7 mouse cellular contexts compared by ENCODE assay signal in the genomic region with DNA sequence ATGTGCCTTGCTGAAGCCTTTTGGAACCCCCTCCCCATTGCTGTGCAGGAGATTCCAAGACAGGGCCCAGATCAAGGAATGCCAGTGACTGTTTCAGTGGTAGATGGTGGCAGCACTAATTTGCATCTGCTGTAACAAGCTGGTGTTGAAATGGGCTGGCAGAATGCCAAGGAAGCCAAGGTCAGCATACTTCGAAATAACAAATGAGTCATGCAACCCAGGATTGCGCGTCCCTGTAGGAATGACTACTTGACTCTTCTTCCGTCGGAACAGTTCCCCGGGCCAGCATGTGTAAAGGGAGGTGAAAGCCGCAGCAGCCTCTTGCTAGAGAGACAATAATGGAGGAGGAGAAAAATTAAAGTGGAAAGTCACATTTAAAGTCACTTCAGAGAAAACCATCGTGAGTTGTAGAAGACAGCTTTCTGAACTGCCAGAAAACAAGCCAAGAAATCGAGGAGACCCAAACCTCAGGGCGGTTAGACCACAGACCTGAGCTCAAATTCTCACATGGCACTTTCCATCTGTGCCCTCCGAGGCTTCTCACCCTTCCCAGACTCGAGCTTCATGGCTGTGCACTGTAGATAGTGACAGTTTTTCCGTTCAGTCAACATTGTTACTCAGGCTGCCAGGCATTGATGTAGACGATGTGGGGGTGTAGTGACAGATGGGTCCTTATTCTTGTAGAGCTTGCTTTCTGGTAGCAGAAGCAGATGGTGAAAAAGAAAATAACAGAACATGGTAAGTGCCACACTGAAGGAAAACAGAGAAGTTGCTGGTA. TPM values are rescaled to one million over a fixed set of nuclear protein-coding genes. Genes with fewer than 3 reads are reported as not detected.
A peak's percentile ranks its signal among the peaks of the same experiment; 100 is the strongest.
DNase-seq lines count a peak whose midpoint lies in the region; TF ChIP-seq lines count a peak whose summit lies in the region.

No protein-coding gene starts in this region.

- H3K36me3 ChIP-seq in spleen, adult 2 months (ENCODE audit: control insufficient read depth, insufficient read depth, low read length) = peaks cover 5% of the 10 kb centered on the region; the same call in 1 of the 2 replicates

- H3K4me1 ChIP-seq in cerebellum, adult 2 months (ENCODE audit: control insufficient read depth, insufficient read depth, low read length) = peaks cover 34% of the 10 kb centered on the region
- peaks cover 20% of the 10 kb centered on the region for H3K4me1 ChIP-seq in spleen, adult 2 months (ENCODE audit: control insufficient read depth, insufficient read depth, insufficient read length)

- H3K4me3 ChIP-seq in cerebellum, adult 2 months (replicated peaks; ENCODE audit: insufficient read depth, low read depth, low read length) = peak overlapping the region; percentile 21
- no peak overlapping the region for H3K4me3 ChIP-seq in spleen, adult 2 months (ENCODE audit: extremely low read depth, insufficient read depth, insufficient read length)

- peak overlapping the region; percentile 85 for H3K27ac ChIP-seq in cerebellum, adult 2 months (ENCODE audit: insufficient read depth, low read length)
- H3K27ac ChIP-seq in spleen, adult 2 months (ENCODE audit: insufficient read depth, low read length) = peak overlapping the region; percentile 49

- WGBS in cerebellum, adult 2 months = 1% methylated on average over 14 of the region's 14 CpGs
- 5% methylated on average over 14 of the region's 14 CpGs for WGBS in spleen, adult 2 months

- DNase-seq in ZHBTc4 (ENCODE audit: low read depth, low spot score) = peak; percentile 76
- peak; percentile 78 to 91 for DNase-seq in cerebellum, adult 2 months
- DNase-seq in gastrocnemius, adult 8-10 months (ENCODE audit: low spot score in 2 of 2) = peak; percentile 84 to 86
- peak; percentile 82 for DNase-seq in induced T-regulatory cell, adult 2 months (ENCODE audit: low read depth)
- DNase-seq in left cerebral cortex, adult 9 months (ENCODE audit: low spot score in 2 of 2) = peak; percentile 68 to 87
- DNase-seq in mesoderm, embryonic 11.5 days (ENCODE audit: low read depth, low spot score) = peak; percentile 63
- DNase-seq in spleen, adult 2 months (ENCODE audit: low read depth in 1 of 2, low spot score in 2 of 2) = peak; percentile 42 to 46

- TF ChIP-seq POLR2A in cerebellum, adult 2 months (IDR thresholded peaks at IDR 0.05; ENCODE audit: borderline replicate concordance, insufficient read depth, low read length) = no peak
- TF ChIP-seq POLR2A in spleen, adult 2 months (IDR thresholded peaks at IDR 0.05; ENCODE audit: low read depth, low read length) = no peak

- H3K27me3 ChIP-seq in cerebellum, adult 2 months (ENCODE audit: control insufficient read depth, insufficient read depth, low read length) = no peaks in the 10 kb centered on the region
- no peaks in the 10 kb centered on the region for H3K27me3 ChIP-seq in spleen, adult 2 months (ENCODE audit: control insufficient read depth, insufficient read depth, low read length)

- no peak for TF ChIP-seq CTCF in cerebellum, adult 2 months (IDR thresholded peaks at IDR 0.05; ENCODE audit: borderline replicate concordance, insufficient read depth, low read depth, low read length)
- TF ChIP-seq CTCF in spleen, adult 2 months (IDR thresholded peaks at IDR 0.05; ENCODE audit: extremely low read depth, insufficient read depth, insufficient read length, insufficient replicate concordance) = no peak

RNA-seq across cellular contexts. Expression of a gene that starts 20.6 kb away (rescaled TPM):
- 40.5 and 43.4 TPM in 2 replicates for polyA plus RNA-seq in cerebellum, adult 2 months (2012; rRNA removed)
- total RNA-seq in gastrocnemius, adult 8-10 months (2022) = 10 to 100 TPM; 57.6 to 76.6 (median 67.2) TPM
- polyA plus RNA-seq in spleen, adult 2 months (2012; rRNA removed) = 5.0 and 5.2 TPM in 2 replicates

RNA-seq across cellular contexts. Expression of a gene that starts 48.0 kb away (rescaled TPM):
- not detected in 2 replicates for polyA plus RNA-seq in cerebellum, adult 2 months (2012; rRNA removed)
- total RNA-seq in gastrocnemius, adult 8-10 months (2022) = under 1 TPM in 1 of 4 experiments, not detected in 3; 0.12 TPM
- not detected in 2 replicates for polyA plus RNA-seq in spleen, adult 2 months (2012; rRNA removed)
